Mouse (Mus musculus): ENCODE data around the gene Cacna1h.

- TF ChIP-seq CTCF (IDR thresholded peaks at IDR 0.05; ENCODE audit: low read depth): no peak
- TF ChIP-seq EP300 (IDR thresholded peaks at IDR 0.05; ENCODE audit: low read depth): no peak
Observed at GRCm38 (mm10) chr17:25432433-25433181, 976 bp downstream of the Cacna1h start.

All from liver, postnatal 0 days (tissue).